Mouse (Mus musculus): ENCODE data around the gene Padi4. TPM values are rescaled to one million over a fixed set of nuclear protein-coding genes. Genes with fewer than 3 reads are reported as not detected.

Gene Padi4
- 0.45 TPM for polyA plus RNA-seq (2014; fragmentation: Illumina TruSeq; extraction: RNeasy Lipid Tissue Mini Kit (QIAGEN cat#74804); ENCODE audit: low read depth, low replicate concordance)

GRCm38 (mm10) chr4:140774025-140774800, at the start of gene Padi4:
Gene Padi4, minus strand, starts transcription at chr4:140774236.

GRCm38 (mm10) chr4:140810458-140811260, 36.6 kb upstream of the Padi4 start, which contains the start of gene Padi3:
Gene Padi3, minus strand, starts transcription at chr4:140810648.

GRCm38 (mm10) chr4:140742543-140742942, 31.5 kb downstream of the Padi4 start, which contains the start of gene Padi6:
Gene Padi6, minus strand, starts transcription at chr4:140742643.

GRCm38 (mm10) chr4:140700269-140701018, 73.6 kb downstream of the Padi4 start, which contains the start of gene Rcc2:
Gene Rcc2, plus strand, starts transcription at chr4:140700541.

Other genes starting within 250 kb of the Padi4 start
- 49.3 TPM for gene Arhgef10l, start 108.2 kb downstream of the Padi4 start, polyA plus RNA-seq (2014; fragmentation: Illumina TruSeq; extraction: RNeasy Lipid Tissue Mini Kit (QIAGEN cat#74804); ENCODE audit: low read depth, low replicate concordance)
- gene Rcc2, start 73.7 kb downstream of the Padi4 start, polyA plus RNA-seq (2014; fragmentation: Illumina TruSeq; extraction: RNeasy Lipid Tissue Mini Kit (QIAGEN cat#74804); ENCODE audit: low read depth, low replicate concordance): 10.5 TPM
- not detected for gene Padi6, start 31.6 kb downstream of the Padi4 start, polyA plus RNA-seq (2014; fragmentation: Illumina TruSeq; extraction: RNeasy Lipid Tissue Mini Kit (QIAGEN cat#74804); ENCODE audit: low read depth, low replicate concordance)
- 0.13 TPM for gene Padi3, start 36.4 kb upstream of the Padi4 start, polyA plus RNA-seq (2014; fragmentation: Illumina TruSeq; extraction: RNeasy Lipid Tissue Mini Kit (QIAGEN cat#74804); ENCODE audit: low read depth, low replicate concordance)
- gene Padi1, start 71.5 kb upstream of the Padi4 start, polyA plus RNA-seq (2014; fragmentation: Illumina TruSeq; extraction: RNeasy Lipid Tissue Mini Kit (QIAGEN cat#74804); ENCODE audit: low read depth, low replicate concordance): not detected
- gene Padi2, start 132.1 kb upstream of the Padi4 start, polyA plus RNA-seq (2014; fragmentation: Illumina TruSeq; extraction: RNeasy Lipid Tissue Mini Kit (QIAGEN cat#74804); ENCODE audit: low read depth, low replicate concordance): 0.47 TPM
- 1,459 TPM for gene Sdhb, start 187.0 kb upstream of the Padi4 start, polyA plus RNA-seq (2014; fragmentation: Illumina TruSeq; extraction: RNeasy Lipid Tissue Mini Kit (QIAGEN cat#74804); ENCODE audit: low read depth, low replicate concordance)
- gene Atp13a2, start 212.6 kb upstream of the Padi4 start, polyA plus RNA-seq (2014; fragmentation: Illumina TruSeq; extraction: RNeasy Lipid Tissue Mini Kit (QIAGEN cat#74804); ENCODE audit: low read depth, low replicate concordance): 16.0 TPM
- gene Mfap2, start 236.2 kb upstream of the Padi4 start, polyA plus RNA-seq (2014; fragmentation: Illumina TruSeq; extraction: RNeasy Lipid Tissue Mini Kit (QIAGEN cat#74804); ENCODE audit: low read depth, low replicate concordance): 5.9 TPM

All from heart, adult 10 weeks (tissue).